Mouse (Mus musculus): Measurements from ENCODE around the gene Prr29. TPM values are rescaled to one million over a fixed set of nuclear protein-coding genes. Genes with fewer than 3 reads are reported as not detected.

Gene Prr29
- polyA plus RNA-seq, 1 experiment from 2014 or later = not detected

Other genes with a start within 250 kb of the Prr29 start
- not detected in 2 replicates for gene Gm10840, start 204.6 kb upstream of the Prr29 start, polyA plus RNA-seq (2016; fragmentation: Nextera tagmentation; extraction: Ambion mirVana)
- 125 and 135 TPM in 2 replicates for gene Limd2, start 204.6 kb upstream of the Prr29 start, polyA plus RNA-seq (2016; fragmentation: Nextera tagmentation; extraction: Ambion mirVana)
- gene Strada, start 163.3 kb upstream of the Prr29 start, polyA plus RNA-seq (2016; fragmentation: Nextera tagmentation; extraction: Ambion mirVana) = 22.4 and 22.6 TPM in 2 replicates
- 90.3 and 93.1 TPM in 2 replicates for gene Ccdc47, start 149.1 kb upstream of the Prr29 start, polyA plus RNA-seq (2016; fragmentation: Nextera tagmentation; extraction: Ambion mirVana)
- gene Ddx42, start 148.5 kb upstream of the Prr29 start, polyA plus RNA-seq (2016; fragmentation: Nextera tagmentation; extraction: Ambion mirVana) = 59.1 and 60.7 TPM in 2 replicates
- 45.3 and 45.9 TPM in 2 replicates for gene Ftsj3, start 109.4 kb upstream of the Prr29 start, polyA plus RNA-seq (2016; fragmentation: Nextera tagmentation; extraction: Ambion mirVana)
- 247 and 253 TPM in 2 replicates for gene Psmc5, start 109.3 kb upstream of the Prr29 start, polyA plus RNA-seq (2016; fragmentation: Nextera tagmentation; extraction: Ambion mirVana)
- 24.6 and 25.3 TPM in 2 replicates for gene Smarcd2, start 92.5 kb upstream of the Prr29 start, polyA plus RNA-seq (2016; fragmentation: Nextera tagmentation; extraction: Ambion mirVana)
- gene Tcam1, start 88.8 kb upstream of the Prr29 start, polyA plus RNA-seq (2016; fragmentation: Nextera tagmentation; extraction: Ambion mirVana) = 0.05 and 0.06 TPM in 2 replicates
- gene Gh, start 63.6 kb upstream of the Prr29 start, polyA plus RNA-seq (2016; fragmentation: Nextera tagmentation; extraction: Ambion mirVana) = not detected in 2 replicates
- 0.83 and 0.95 TPM in 2 replicates for gene Cd79b, start 50.7 kb upstream of the Prr29 start, polyA plus RNA-seq (2016; fragmentation: Nextera tagmentation; extraction: Ambion mirVana)
- gene Scn4a, start 12.2 kb upstream of the Prr29 start, polyA plus RNA-seq (2016; fragmentation: Nextera tagmentation; extraction: Ambion mirVana) = 0.08 and 0.13 TPM in 2 replicates
- gene Icam2, start 22.6 kb downstream of the Prr29 start, polyA plus RNA-seq (2016; fragmentation: Nextera tagmentation; extraction: Ambion mirVana) = 59.7 and 68.4 TPM in 2 replicates
- 5.7 and 6.9 TPM in 2 replicates for gene Ern1, start 122.4 kb downstream of the Prr29 start, polyA plus RNA-seq (2016; fragmentation: Nextera tagmentation; extraction: Ambion mirVana)
- gene Tex2, start 248.0 kb downstream of the Prr29 start, polyA plus RNA-seq (2016; fragmentation: Nextera tagmentation; extraction: Ambion mirVana) = 19.8 and 20.2 TPM in 2 replicates